8 mouse cellular contexts compared by ENCODE assay signal in genomic region chr13:103014222-103014621, GRCm38 (mm10).
"Had no signal": no experiment of that assay in that cellular context is flagged by ENCODE, and none has a peak within 500 bp of the region (broad histone marks: within the 10 kb centered on the region; RNA-seq: fewer than 3 reads in every experiment).

No protein-coding gene starts in this region.

- H3K9me3 ChIP-seq: neural tube, embryonic 13.5 days had no signal

- H3K4me3 ChIP-seq: limb, embryonic 13.5 days; neural tube, embryonic 13.5 days had no signal

- H3K27ac ChIP-seq: limb, embryonic 13.5 days; liver, embryonic 14.5 days; neural tube, embryonic 13.5 days had no signal

- H3K36me3 ChIP-seq: limb, embryonic 13.5 days; neural tube, embryonic 13.5 days had no signal

- H3K4me1 ChIP-seq: limb, embryonic 13.5 days; neural tube, embryonic 13.5 days had no signal

- H3K4me2 ChIP-seq: limb, embryonic 13.5 days; neural tube, embryonic 13.5 days had no signal

- DNase-seq: left cerebral cortex, postnatal 4 days; lung, adult 18-20 months; midbrain, embryonic 14.5 days; right cerebral cortex, postnatal 25 days; thymus, postnatal 36 days had no signal

- H3K27me3 ChIP-seq: neural tube, embryonic 13.5 days had no signal

- H3K9ac ChIP-seq: limb, embryonic 13.5 days; liver, embryonic 14.5 days; neural tube, embryonic 13.5 days had no signal
